Mouse (Mus musculus): ENCODE measurements around the gene Taf10.
A peak's percentile ranks its signal among the peaks of the same experiment; 100 is the strongest.

The Taf10 gene

DNA sequence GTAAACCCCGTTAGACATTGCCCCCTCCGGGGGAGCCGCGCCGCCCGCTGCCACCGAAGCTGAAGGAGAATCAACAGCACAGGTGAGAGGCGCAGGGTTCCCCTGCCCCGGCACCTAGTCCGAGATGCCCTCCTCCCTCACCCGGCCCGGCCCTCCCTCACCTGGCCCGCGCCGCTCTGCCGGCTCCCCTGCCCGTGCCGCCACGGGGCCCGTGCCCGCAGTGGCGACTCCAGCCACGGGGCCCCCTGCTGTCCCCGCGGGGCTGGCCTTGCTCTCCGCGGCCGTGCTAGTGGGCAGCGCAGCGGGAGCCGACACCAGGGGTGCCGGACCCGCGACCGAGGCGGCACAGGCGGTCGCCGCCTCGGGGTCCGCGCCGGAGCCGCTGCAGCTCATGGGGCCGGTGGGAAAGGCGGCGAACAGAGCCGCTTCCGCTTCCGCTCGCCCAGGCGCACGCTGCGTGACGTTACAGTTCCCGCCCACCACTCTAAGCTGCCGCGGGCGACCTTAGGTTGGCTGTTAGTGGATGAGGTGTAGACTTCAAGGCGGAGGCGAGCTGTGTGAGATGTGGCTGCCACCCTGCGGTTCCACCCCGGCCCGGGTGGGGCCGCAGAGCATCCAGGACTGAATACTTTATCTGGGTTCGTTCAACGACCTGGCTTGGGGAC, at the start of gene Taf10:
Gene Taf10, minus strand, starts transcription at position 436 of the 665 bp plus-strand sequence.
- peak; percentile 69 to 88 for DNase-seq (ENCODE audit: low spot score in 2 of 2)

DNA sequence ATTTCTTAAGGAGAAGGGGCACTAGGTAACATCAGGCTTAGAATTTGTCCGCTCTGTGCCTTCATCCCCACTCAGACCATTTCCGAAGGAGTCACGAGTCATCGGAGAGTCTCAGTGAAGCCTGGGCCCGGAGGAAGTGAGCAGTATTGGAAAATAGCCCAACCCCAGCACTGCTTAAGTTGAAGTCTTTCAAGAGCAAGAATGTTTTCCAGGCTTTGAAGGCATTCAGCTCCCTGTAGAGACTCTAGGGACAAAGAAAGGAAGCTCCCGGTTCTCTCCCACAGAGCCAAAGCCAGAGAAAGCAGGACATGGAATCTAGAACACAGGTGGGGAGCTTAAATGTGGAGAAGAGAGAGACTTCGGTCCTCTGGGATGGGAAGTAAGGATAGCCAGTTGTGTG, 49.5 kb upstream of the Taf10 start:
- DNase-seq (ENCODE audit: low spot score in 2 of 2), result no peak

DNA sequence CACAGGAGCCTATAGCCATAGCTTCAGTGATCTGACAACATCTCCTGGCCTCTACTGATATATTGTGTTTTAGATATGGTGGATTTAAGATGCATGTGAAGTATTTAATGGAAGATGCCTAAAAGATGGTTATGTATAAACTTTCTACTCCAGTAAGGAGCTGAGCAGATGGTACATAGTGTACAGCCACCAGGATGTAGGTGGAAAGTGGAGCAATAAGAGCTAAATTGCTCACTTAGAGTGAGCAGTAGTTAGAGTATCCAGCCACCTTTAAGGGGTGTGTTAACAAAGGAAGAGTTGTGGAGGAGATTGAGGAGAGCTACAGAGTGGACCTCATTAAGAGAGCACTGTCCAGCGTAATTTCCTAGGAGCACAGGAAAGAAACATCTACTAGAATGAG, 47.0 kb upstream of the Taf10 start:
- DNase-seq (ENCODE audit: low spot score in 2 of 2), result no peak

DNA sequence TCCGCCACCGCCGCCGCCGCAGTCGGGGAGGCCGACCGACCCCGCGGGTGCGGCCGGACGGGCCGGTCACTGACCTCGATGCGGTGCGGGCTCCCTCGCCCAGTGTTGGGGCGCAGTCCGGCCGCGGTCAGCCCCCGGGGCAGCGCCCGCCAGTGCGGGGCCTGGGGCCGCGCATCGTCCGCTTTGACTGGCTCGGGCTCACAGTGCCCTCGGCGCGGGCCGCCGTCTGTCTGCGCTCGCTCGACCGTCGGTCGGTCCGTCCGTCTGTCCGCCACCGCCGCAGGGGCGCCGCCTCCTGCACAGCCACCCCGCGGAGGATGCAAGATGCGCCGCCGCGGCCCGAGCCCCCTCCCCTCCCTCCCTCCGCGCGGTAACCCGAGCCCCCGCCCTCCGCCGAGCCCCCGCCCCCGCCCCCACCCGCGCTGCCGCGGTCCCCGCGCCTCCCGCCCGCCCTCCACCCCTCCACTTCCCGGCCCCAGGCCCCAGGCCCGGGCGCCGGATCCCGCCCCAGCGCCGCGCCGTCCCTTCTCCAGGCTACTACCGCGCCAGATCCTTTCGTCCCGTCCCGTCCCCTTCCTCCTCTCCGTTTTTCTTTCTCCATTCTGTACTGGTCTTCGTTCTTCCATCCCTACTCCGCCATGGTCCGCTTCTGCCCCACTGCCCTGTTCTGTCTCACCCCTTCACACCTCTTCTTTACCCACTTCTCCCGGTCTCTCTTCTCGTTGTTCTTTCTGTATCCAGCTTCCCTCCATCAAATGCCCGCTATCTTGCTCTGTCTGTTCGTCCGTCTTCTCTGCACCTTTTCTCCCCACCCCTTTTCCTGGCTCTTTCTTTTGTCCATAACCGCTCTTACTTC, 43.4 kb upstream of the Taf10 start, which contains the start of gene Dchs1:
Gene Dchs1, minus strand, starts transcription at position 370 of the 856 bp plus-strand sequence.
- DNase-seq (ENCODE audit: low spot score in 2 of 2), result no peak

DNA sequence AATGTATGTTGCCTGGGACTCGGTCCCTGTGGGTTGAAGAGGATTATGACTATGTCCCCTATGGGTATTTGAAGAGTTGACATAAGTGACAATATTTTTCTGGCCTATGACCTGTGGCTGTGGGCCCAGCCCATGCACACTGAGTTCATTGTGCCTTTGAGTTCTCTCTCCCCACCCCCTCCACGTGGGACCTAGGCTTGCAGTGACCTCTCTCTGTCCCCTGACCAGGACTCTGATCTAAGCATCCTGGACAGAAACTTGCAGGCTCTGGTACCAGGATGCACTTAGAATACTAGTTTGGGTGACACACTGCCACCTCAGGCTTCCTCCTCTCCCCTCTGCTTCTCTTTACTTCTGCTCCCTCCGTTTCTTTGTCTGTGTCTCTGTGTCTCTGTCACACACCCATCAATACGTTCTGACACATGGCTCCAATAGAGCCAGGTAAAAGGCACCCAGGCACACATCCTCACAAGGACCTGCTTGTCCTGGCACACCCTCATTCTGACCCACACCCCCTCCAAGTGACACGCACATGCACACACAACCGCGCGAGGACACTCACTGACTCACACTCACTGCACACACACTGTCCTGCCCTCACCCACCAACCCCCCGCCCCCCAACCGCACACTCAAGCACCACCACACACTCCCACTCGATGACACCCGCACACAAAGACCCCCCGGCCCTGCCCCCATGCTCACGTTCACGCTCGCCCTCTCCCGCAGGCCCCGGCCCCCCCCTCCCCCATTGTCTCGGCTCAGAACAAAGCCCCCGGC, 42.5 kb upstream of the Taf10 start:
- DNase-seq (ENCODE audit: low spot score in 2 of 2), result no peak

- no peak for DNase-seq (ENCODE audit: low spot score in 2 of 2)
Observed at GRCm38 (mm10) chr7:105784556-105784955, 40.4 kb upstream of the Taf10 start.

GRCm38 (mm10) chr7:105783861-105784260, 39.7 kb upstream of the Taf10 start:
- DNase-seq (ENCODE audit: low spot score in 2 of 2), result no peak

DNA sequence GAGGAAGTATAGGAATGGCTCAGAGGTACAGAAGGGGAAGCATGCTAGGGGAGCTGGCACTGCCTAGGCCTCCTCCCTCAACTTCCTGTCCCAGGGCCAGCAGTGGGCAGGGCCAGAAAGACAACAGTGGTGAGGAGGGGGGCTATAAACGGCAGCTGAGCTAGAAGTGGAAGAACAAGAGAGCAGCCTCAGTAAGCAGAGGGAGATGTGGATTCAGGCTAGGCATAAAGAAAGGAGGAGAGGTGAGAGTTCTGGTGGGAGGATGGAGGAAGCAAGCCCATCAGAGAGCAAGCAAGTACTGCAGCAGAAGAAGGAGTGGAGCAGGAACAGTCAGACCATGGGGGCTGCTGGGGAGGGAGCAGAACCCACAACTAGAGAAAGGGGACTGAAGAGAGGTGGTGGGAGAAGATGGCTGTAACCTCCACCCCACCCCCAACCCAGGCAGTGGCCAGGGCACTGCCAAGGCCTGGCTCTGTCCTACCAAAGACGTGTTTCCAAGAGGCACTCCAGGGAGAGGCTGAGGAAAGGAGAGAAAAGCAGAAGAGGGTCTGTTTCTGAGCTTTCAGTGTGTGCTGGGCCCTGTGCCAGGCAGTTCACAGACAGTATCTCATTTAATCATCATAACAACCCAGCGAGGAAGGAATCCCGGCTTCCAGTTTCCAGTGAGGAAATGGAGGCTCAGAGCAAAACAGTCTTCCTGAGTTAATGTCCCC, 34.5 kb upstream of the Taf10 start:
- no peak for DNase-seq (ENCODE audit: low spot score in 2 of 2)

GRCm38 (mm10) chr7:105777797-105778552, 33.8 kb upstream of the Taf10 start:
- no peak for DNase-seq (ENCODE audit: low spot score in 2 of 2)

GRCm38 (mm10) chr7:105777316-105777715, 33.2 kb upstream of the Taf10 start:
- no peak for DNase-seq (ENCODE audit: low spot score in 2 of 2)

GRCm38 (mm10) chr7:105776026-105776425, 31.9 kb upstream of the Taf10 start:
- DNase-seq (ENCODE audit: low spot score in 2 of 2), result no peak

DNA sequence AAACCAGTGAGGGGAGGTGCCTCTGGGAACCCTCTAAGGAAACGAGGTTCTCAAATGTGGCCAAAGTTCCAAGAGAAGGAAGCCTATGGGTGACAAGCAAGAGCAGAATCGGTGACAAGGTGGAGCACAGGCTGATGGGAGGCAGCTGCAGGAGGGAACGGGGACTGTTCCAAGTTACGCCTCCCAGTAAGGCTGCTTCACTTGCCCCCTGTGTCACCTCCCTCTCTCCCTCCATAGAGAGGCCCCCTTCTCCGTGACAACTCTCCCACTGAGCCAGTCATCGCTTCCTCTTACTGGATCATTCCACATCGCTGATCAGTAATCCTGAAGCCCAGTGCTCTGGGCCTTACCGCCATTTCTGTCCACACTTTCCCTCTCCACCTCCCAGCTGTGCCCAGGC, 30.5 kb upstream of the Taf10 start:
- no peak for DNase-seq (ENCODE audit: low spot score in 2 of 2)

GRCm38 (mm10) chr7:105773041-105773440, 28.9 kb upstream of the Taf10 start:
- no peak for DNase-seq (ENCODE audit: low spot score in 2 of 2)

GRCm38 (mm10) chr7:105772331-105772730, 28.2 kb upstream of the Taf10 start:
- DNase-seq (ENCODE audit: low spot score in 2 of 2), result no peak

DNA sequence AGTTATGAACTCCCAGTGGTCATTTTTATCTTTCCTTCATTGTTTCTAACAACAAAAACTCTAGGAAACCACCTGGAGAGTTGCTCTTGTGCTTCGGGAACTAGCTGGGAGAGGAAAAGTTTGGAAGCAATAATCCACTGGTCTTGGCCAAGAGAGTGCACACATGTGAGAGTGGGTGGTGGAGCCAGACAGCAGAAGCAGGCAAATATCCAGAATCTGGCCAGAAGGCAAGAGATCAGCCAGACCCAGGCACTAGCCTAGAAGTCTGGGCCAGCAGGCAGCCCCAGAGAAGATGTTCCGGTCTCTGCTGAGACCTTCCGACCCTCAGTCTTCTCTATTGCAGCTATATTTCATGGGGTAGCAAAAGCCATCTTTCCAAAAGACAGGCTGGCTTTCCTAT, 25.8 kb upstream of the Taf10 start:
- DNase-seq (ENCODE audit: low spot score in 2 of 2), result no peak

DNA sequence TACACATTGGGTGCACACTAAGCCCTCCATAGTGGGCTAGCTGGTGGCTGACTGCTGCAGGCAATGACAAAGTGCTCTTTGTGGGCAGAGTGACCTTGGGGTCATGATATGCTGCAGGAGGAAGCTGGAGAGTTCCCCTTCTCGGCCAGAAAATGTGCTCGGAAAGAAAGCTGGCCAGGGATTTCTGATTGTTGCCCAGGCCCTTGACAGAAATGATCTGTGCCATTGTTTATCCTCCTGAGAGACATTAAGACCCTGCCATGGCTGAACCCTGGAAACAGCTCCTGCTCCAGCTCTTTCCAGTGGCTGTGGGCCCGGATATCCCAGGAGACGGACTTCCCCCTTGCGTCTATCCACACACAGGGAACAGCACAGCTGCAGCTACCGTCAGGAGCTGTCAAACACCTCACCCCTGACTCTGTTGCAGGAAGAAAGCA, 23.6 kb upstream of the Taf10 start:
- no peak for DNase-seq (ENCODE audit: low spot score in 2 of 2)

GRCm38 (mm10) chr7:105764331-105764730, 20.2 kb upstream of the Taf10 start:
- DNase-seq (ENCODE audit: low spot score in 2 of 2), result no peak

DNA sequence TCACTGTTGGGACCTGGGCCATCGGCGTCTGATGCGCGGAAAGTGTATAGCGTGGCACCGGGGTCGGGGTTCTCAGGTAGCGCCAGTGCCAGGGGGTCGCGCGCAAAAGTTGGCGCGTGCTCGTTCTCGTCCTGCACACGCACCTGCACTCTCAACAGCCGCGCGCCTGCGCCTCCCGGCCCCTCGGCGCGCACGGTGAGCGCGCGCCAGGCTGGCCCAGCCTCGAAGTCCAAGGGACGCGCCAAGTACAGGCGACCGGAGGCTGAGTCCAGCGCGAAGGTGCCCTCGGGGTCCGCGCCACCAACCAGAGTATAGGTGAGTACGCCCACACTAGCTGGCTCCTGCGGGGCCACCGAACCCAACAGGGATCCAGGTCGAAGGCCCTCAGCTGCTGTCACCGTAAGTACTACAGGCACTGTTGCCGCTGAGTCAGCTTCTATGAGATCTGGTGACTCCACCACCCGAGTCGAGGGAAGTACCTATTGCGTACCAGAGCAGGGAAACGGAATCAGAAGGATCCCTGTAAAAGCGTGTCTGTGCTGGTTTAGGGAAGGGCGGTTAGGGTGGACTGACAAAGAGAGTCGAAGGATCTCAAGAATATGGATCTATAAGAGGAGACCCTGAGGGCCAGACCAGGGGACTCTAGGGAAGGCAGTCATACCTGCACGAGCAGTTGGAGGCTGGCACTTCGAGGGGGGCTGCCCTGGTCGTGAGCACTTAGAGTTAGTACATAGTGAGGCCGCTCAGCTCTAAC, 18.5 kb upstream of the Taf10 start:
- DNase-seq (ENCODE audit: low spot score in 2 of 2), result no peak

DNA sequence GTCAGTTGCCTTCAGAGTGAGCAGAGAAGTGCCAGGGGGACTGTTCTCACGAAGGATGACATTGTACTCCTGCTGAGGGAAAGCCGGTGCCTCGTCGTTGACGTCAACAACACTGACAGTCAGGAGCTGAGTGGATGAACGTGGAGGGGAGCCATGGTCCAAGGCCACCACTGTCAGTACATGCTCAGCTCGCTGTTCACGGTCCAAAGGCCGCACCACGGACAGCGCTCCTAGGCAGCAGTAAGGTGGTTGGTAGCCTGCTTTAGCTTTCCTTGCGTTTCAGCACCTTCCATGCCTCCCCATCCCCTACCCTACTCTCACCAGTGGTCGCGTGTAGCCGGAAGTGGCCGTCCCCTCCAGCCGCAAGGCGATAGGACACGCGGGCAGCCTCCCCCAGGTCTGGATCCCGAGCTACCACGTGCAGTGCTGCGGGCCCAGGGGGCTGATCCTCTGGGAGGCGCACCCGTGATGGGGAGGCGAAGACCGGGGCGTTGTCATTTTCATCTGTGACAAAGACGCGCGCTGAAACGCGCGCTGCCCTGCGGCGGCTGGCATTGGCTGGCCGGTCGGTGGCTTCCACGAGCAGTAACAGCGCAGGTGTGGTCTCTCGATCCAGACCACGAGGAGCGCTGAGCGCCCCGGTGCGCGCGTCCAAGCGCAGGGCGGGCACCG, 17.8 kb upstream of the Taf10 start:
- no peak for DNase-seq (ENCODE audit: low spot score in 2 of 2)

- no peak for DNase-seq (ENCODE audit: low spot score in 2 of 2)
Observed at GRCm38 (mm10) chr7:105753281-105753680, 9.1 kb upstream of the Taf10 start.
